Mouse (Mus musculus): ENCODE measurements around the gene B9d2. TPM values are rescaled to one million over a fixed set of nuclear protein-coding genes. Genes with fewer than 3 reads are reported as not detected.
A peak's percentile ranks its signal among the peaks of the same experiment; 100 is the strongest.

B9d2 gene
- total RNA-seq, 2 experiments from 2014 or later, result 10.2 TPM

- peak; percentile 76 to 82 for DNase-seq
These were observed 49.3 kb downstream of the B9d2 start for GRCm38 (mm10) chr7:25729862-25730261.

DNA sequence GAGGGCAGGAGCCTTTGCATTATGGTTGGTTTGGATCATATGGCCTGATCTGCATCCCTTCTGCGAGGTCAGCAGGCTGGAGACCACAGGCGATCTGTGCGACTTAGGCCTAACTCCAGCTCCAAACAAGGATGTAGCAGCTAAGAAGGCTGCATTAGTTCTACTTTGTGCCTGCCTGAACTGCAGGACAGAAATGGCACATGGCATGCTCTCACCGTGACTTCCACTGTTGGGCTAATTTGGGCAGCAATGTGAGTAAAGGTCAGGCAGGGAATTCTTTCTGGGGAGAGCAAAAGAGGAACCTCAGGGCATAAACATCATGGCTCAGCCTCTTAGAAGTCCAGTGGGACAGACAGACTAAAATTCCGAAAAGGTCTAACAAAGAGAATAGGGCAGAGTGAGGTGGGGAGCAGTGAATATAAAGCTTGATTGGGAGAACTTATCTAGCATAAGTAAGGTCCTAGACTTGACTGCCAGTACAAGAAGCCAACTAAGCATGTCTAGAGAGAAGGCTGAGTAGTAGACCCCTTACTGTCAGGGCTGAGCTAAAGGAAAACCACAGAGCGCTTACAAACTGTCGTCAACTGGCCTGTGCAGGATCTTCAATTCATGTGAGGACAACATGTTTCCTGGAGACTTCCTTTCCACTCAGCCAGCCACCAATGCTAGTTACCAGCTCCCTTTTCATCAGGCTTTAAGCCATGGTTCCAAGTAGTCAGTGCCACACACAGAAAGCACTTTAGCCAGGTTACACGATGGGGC, 50.9 kb downstream of the B9d2 start:
- peak; percentile 39 to 53 for DNase-seq

DNA sequence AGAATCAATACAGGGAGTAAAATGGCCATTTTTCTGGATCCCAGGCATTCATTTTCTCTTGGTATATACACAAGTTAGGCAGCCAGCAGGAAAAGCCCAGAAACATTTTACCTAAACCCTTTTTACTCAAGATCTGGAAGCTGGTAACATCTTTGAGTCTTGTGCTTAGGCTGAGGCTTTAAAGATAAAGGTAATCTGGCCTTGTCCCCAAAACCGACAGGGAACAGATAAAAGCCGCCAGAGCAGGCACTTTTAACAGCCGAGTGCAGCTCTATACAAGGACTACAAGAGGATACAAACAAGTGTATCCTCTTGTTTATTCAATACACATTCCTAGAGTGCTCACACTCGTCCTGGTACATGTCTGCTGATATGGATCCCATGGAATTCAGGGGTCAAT, 54.4 kb downstream of the B9d2 start:
- DNase-seq, result no peak

Other genes starting within 250 kb of the B9d2 start
- gene Ceacam1, start 203.2 kb upstream of the B9d2 start, total RNA-seq (2021), result 10 to 100 TPM; 10.3 to 11.7 TPM
- 1 to 10 TPM; 2.2 to 2.3 TPM for gene Ceacam2, start 140.9 kb upstream of the B9d2 start, total RNA-seq (2021)
- under 1 TPM in 1 of 2 experiments, not detected in 1; 0.50 TPM for gene Erich4, start 64.9 kb upstream of the B9d2 start, total RNA-seq (2021)
- gene Dmac2, start 61.4 kb upstream of the B9d2 start, total RNA-seq (2021), result 10 to 100 TPM; 56.2 to 58.8 TPM
- gene B3gnt8, start 54.1 kb upstream of the B9d2 start, total RNA-seq (2021), result 1 to 10 TPM; 3.4 to 4.4 TPM
- gene Bckdha, start 21.8 kb upstream of the B9d2 start, total RNA-seq (2021), result 100 to 1,000 TPM; 285 to 287 TPM
- gene Exosc5, start 21.6 kb upstream of the B9d2 start, total RNA-seq (2021), result 10 to 100 TPM; 17.2 to 17.5 TPM
- under 1 TPM in 1 of 2 experiments, not detected in 1; 0.22 TPM for gene Tmem91, start 5.6 kb upstream of the B9d2 start, total RNA-seq (2021)
- 10 to 100 TPM; 21.8 to 23.6 TPM for gene Tgfb1, start 6.2 kb downstream of the B9d2 start, total RNA-seq (2021)
- 10 to 100 TPM; 55.0 to 56.6 TPM for gene Ccdc97, start 38.3 kb downstream of the B9d2 start, total RNA-seq (2021)
- gene Hnrnpul1, start 74.0 kb downstream of the B9d2 start, total RNA-seq (2021), result 10 to 100 TPM; 70.7 to 71.3 TPM
- gene Axl, start 107.9 kb downstream of the B9d2 start, total RNA-seq (2021), result 10 to 100 TPM; 52.0 to 57.2 TPM
- 1 to 10 TPM; 3.4 to 8.6 TPM for gene Cyp2s1, start 136.1 kb downstream of the B9d2 start, total RNA-seq (2021)
- 1 to 10 TPM; 1.9 to 7.9 TPM for gene Cyp2b10, start 216.8 kb downstream of the B9d2 start, total RNA-seq (2021)

Data from heart, adult 18-20 months (tissue).